Mouse (Mus musculus) frontal cortex, adult (tissue): ENCODE data around the gene Iba57.
"Not testable (repeated sequence)": the region's sequence is repeated elsewhere in the genome, so short reads cannot be mapped to it uniquely, and the experiment has no call there.

Experiments
- ATAC-seq: cut with Nextera tagmentation; 2 replicates; pipeline ENCODE4 v1.9.2; 2017; ENCODE audit warnings: mild to moderate bottlenecking, moderate library complexity, mixed read lengths; ENCODE audit not compliant: low TSS enrichment

Gene Iba57

DNA sequence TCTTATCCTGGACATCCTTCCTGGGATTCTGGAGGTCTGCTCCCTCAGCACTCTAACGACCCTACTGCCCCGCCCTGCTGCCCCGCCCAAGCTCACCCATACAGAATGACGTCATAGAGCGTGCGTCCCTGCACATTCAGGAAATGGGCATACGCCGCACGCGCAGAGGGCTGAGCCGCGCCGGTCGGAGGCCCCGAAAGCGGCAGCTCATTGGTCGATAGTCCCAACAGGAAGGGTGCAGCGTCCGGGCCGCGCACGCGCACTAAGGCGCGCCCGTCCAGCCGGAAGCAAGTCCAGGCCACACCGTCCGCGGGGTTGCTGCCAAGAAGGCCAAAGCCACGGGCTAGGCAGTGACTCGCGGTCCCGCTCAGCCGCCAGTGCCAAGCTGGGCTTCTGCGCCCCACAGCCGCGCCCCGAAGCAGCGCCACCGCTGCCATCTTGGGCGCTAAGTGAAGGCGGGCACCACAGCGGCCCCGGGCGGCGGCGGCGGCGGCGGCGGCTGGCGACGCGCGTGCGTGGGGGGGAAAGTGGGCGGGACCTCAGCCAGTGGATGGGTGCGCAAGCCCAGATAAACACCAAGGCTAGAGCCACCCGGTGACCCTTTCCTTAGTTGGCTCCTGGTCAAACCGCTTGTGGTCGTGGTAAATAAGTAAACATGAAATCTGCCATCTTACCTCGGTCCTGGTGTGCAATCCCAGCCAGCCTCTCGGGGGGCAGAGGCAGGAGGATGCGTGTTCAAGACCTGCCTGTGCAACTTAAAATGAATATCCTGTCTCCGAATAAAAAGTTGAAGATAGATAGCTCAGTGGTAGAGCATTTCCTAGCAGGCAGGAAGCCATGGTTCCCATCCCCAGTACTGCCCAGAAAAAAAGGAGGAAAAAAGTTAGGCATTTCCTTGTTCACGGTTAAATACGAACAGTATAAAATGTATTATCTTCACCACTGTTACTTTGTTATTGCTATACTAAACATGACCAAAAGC lies at the start of gene Iba57:
Gene Iba57, minus strand, starts transcription at position 485 of the 982 bp plus-strand sequence.
- ATAC-seq = peak; percentile 97

DNA sequence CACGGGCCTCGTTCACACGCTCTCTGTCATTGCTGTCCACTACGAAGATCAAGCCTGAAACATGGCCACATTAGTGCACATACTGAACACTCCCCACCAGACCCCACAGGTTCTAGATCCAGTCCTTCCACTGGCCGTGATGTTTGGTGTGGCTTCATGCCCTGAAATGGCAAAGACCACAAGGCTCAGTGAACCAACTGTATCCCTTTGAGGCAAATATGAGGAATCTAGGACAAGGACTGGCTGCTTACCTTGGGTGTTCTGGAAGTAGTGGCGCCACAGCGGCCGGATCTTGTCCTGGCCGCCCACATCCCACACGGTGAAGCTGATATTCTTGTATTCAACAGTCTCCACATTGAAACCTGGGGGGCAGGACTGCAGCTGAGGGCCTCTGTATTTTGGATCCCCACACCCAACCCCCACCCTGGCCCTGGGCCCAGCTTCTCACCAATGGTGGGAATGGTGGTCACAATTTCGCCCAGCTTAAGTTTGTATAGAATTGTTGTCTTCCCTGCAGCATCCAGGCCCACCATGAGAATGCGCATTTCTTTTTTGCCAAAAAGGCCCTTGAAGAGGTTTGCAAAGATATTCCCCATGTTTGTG lies 49.5 kb upstream of the Iba57 start:
- ATAC-seq = no peak

DNA sequence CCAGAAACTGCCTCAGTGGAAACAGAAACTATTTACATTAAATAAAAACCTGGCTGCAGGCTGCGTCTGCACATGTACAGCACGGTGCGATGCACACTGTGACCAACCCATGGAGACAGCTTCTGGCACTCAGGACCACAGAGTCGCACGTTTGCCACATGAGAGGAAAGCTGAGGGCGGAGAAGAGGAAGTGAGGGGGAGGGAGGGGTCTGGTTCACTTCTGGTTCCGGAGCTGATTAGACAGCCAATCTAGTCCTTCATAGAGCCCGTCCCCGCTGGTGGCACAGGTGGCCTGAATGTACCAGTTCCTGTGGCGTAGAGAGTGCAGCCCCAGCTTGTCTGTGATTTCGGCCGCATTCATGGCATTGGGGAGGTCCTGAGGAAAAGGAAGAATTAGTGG lies 48.8 kb upstream of the Iba57 start:
- ATAC-seq = not testable (repeated sequence)

DNA sequence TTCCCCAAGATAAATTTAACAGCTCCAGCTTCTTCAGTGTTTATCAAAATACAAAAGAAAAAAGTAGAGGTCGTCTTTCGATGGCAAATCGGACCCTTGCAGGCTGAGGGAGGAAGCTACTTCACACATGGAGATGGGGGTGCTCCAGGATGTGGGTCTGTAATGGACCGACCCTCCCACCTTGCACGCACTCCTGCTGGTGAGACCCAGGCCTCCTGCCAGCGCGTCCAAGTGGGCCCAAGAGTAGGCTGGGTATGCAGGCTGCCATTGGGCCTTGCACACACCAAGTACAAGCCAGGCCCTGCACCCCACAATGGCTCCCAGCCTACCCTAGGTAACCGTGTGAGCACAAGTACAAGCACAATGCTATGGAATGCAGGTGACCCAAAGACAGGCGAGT lies 48.0 kb upstream of the Iba57 start:
- not testable (repeated sequence) for ATAC-seq

DNA sequence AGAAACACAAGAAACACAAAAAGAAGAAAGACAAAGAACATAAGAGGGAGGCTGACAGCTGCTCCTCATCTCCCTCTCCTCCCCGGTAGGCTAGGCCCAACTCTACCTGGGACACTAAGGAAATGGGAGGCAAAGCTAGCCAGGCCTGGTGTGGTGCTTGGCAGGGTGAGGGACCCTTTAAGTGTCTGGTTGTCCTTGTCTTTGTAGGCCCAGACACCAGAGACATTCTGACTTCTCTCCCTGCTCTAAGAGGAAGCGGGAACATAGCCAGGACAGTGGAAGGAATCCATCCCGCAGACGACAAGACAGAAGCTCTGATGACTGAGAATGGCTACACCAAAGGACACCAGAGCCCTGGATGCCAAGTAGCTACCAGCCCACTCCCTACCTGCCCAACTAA lies 46.5 kb upstream of the Iba57 start:
- ATAC-seq = no peak

DNA sequence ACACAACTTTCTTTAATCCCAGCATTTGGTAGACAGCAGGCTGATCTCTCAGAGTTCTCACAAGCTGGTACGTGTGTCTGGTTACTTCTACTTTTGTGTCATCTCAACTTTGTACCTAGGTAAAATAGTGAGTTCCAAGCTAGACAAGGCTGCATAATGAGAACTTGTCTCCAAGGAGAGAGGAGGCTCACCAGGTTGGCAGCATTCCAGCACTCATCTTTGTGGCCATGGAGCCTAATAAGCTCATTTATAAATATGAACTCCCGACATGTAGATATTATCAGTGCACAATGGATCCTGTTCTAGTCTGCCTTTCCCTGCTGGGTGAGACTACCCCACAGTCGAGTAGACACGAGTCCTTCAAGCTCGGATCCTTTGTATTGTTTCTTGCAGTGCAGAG lies 46.0 kb upstream of the Iba57 start:
- no peak for ATAC-seq

DNA sequence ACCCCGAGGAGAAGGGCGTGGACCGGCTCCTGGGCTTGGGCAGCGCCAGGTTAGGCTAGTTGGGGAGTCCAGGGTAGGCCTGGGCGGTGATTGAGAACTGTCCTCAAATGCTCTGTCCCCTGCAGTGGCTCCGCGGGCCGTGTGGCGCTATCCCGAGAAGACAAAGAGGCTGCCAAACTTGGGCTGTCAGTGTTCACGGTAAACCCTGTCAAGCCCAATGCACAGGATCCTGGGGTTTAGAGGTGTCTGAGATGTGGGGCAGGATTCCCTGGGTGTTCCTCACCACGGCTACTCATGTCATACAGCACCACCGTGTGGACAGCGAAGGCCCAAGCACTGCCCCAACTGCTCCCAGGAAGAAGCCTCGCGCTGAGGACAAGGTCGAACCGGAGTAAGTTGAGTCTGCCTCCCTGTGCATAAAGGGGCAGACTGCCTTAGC lies 45.5 kb upstream of the Iba57 start:
- ATAC-seq = peak; percentile 50

DNA sequence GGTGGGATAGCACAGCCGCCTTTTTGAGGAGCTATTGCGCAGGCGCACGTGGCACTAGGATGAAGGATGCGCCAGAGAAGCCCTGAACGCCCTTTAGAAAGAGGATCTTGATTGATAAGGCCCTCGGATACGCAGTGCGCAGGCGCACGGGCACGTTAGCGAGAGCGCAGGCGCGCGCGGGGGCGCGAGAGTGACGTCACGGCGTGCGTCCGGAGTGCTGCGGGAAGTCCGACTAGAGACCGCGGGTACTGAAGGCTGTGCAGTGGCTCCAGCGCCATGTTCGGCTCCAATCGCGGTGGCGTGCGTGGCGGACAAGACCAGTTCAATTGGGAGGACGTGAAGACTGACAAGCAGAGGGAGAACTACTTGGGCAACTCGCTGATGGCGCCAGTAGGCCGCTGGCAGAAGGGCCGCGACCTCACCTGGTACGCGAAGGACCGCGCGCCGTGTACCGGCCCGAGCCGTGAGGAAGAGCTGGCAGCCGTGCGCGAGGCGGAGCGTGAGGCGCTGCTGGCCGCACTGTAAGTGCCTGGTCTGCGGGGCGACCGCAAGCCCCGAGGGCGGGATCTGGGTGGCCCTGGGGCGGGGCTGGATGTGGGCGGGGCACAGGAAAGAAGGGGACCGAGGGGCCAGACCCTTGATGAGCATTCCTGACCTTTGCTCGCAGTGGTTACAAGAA lies 44.8 kb upstream of the Iba57 start, which contains the start of gene 2310033P09Rik:
Gene 2310033P09Rik, plus strand, starts transcription at position 169 of the 679 bp plus-strand sequence.
- peak; percentile 79 for ATAC-seq

DNA sequence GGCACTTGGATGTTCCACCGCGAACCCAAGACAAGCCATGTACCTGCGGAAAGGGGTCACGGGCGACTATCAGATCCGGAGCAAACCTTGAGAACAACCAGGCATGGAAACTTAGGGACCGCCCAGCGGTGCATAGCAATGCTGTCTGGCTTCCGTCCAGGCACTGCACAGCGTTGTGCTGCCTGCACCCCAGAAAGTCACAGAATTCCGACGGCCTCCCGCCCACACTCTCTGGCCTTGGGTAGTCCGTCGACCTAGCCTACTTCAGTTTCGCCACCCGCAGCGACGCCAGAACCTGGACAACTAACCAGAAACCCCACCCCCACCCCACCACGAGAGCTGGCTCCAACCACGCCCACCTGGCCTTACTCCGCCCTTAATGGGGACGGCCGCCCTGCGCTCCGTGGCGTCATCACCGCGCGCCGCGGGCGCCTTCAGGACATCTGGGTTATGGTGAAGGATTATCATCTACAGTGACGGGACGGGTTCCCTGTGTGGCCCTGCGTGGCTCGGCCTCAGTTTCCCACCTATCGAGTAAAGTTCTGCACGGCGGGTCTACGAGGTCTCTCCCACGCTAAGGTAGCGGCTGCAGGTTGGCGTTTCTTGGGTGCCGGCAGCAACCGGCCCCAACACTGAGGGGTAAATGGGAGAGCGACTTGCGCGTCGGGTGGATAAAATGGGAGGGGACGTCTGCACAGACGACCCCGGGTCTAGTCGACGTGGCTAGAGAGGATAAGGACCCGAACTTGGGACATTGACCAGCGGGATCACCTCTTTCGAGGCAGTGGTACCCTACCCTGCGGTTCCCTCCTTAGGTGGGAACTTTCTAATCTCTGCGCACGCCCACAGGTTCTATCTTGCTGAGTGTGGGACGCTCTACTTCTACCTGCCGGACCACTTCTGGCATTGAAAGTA lies 38.8 kb upstream of the Iba57 start, which contains the start of gene Mrpl55:
Gene Mrpl55, plus strand, starts transcription at position 406 of the 915 bp plus-strand sequence.
- ATAC-seq = peak; percentile 83

DNA sequence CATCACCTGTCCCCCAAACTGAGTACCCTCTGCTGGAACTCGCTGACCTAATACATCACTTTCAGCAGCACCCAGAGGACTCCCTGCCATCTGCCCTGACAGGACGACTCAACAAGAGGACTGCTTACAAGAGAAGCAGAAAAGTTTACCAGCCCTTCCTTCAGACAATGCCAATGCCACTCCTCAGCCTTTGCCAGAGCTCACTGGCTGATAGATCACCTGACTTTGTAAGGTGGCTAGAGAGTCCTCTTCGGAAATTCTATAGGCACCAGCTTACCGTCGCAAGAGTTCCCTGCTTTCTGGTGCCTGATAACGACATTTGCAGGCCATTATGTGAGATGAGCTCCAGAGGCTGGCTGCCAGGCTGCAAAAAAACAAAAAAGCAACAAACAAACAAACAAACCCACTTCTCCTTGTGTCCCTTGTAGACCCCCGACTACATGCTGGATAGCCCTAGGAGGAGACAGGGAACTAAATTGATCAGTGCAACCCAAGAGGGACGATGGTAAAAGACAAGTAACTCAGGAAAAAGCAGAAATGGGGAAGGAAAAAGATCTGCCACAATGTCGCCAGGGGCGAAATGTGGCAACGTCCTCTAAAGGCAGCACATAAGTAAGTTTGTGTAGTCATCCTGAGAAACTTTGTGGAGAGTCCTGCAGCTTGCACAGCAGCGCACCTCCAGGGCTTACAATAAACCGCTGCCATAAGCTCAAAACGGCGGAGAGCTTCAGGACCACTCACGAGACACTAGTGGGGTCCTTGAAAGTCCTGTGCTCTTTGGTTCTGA lies 37.9 kb upstream of the Iba57 start:
- 0 out of 2 replicates have a peak, but pooled peaks have one; percentile 3 for ATAC-seq

DNA sequence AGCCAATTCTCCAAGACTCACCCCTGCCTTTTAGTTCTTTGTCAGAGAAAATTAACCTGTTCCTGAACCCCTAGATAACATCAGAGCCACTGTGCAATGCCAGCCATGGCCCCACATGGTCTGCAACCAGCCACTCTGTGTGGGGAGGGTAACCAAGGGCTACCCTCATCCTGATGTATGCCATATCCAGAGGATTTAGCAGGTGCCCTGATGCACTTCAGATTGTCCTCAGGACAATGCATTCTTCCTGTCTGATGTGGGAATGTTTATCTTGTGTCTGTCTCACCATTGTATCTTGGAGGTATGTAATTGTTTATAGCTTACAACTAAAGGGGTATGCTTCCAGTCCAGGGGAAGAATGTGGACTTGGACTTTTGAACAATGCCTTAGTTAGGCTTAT lies 32.7 kb upstream of the Iba57 start:
- no peak for ATAC-seq

DNA sequence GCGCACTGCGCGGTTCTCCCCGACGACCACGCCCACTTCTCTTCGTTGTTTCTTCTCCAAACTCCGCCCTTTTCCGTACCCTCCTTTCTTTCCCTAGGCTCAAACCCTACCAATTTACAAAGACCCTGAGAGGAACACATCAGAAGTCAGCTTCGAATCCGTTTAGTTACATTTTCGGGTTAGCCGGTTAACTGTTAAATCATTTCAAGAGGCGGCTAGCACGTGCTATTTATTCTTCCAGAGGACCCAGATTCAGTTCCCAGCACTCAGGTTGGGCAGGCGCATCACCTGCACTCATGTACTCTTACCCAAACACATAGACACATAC lies 28.5 kb upstream of the Iba57 start, which contains the start of gene Guk1:
Gene Guk1, minus strand, starts transcription at position 154 of the 328 bp plus-strand sequence.
- ATAC-seq = no peak

DNA sequence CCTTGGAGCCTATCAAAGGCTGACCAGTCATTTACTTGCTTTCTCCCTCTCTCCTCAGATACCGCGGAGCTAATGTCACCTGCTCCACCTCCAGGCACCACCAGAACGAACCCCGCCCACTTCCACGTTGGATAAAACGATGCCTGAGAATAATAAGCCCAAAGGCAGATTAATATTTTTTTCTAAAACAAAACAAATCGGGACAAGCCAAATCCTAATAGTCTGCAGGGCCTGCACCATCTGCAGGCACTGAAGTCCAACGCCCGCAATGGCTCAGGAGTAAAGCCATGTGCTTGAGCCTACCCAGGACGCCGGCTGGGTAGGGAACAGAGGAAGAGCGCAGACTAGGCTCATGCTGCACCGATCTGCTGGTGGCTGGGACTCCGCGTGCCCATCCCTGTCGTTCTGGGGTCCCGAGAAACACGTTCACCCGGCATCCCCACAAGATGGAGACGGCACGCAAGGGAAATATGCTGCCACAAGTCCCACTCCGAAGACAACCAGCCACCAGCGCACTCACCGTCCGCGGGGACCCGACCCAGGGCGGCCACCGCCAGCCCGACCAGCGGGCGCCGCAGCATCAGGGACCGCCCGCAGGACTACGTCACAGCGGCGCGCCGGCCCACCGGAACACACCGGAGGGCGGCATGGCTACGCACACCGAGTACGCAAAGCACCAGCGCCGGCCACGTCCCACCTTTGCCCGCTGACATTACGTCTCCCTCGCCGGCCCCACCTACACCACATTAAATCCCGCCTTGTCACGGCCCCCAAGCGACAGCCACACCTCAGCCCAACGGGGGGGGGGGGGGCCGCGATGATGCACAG lies 27.9 kb upstream of the Iba57 start:
- peak; percentile 97 for ATAC-seq

DNA sequence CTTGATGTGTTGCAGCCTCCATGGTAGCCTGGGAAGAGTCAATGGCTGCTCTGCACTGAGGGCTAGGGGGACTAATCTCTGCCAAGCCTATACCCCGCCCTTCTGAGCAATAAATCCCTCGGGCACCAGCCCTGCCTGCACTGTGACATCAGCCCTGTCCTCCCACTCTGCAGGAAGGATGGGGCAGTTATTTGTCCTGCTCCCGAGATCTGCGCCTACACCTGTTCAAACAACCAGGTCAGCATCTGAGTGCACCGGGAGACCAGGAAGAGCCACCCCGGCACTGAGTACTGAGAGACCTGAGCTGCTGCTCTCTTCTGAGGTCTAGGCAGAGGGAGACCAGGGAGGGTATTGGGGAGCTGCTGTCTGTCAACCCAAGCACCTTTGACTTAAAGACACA lies 24.2 kb upstream of the Iba57 start:
- no peak for ATAC-seq

DNA sequence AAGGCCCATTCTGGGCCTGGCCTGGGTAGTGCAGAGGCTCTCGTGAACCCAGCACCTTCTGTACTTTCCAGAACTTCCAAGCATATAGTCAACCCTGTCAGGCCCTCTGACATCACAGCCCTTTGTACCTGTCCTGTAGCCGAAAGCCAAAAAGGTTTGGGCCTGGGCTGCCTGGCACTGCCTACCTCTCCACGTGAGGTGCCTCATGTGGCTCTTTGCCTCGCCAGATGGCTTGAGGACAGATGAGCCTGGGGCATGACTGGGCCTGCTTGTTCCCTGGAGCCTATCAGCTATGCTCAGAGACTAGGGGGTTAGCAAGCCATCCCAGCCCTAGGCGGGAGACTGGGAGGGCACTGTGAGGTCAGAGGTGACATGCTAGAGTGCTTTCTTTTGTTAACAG lies 22.0 kb upstream of the Iba57 start:
- no peak for ATAC-seq

DNA sequence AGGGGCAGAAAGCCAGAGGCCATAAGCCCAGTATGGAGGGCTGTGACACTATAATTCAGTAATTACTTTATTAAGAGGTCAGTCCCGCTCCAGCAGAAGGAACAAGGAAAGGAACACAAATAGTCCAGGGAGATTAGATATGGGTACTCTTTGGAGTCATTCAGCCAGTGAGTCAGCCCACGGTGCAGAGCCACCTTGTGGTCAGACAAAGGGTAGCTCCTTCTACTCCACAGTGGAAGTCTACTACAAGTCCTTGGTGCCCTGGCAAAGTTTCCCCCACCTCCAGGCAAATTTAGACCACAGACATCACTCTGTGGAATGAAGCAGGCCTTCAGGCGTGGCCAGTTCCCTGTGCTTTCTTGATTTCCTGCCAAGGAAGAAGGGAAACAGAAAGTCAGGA lies 20.3 kb upstream of the Iba57 start:
- peak; percentile 77 for ATAC-seq

DNA sequence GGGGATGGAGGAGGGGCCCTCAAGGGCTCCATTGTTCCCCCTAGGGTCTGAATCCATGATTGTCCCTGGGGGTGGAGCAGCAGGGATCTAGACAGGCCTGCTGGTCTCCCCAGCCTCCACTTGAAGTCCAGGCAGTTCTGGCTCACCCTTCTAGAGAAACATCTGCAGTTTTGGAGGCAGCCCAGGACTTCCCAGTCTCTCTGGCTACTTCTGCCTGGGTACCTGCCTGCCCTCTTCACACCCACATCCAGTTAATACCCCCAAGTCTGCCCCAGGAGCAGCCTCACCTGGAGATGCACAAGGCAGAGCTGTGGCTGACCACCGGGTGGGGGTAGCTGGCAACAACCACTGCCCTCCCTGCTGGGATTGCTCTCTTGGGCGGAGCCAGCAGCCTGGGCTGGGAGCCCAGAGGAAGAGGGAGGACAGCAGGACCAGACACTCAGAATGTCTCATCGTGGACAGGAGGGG lies 19.4 kb upstream of the Iba57 start, which contains the start of gene Gjc2:
Gene Gjc2, minus strand, starts transcription at position 350 of the 468 bp plus-strand sequence.
- peak; percentile 50 for ATAC-seq

DNA sequence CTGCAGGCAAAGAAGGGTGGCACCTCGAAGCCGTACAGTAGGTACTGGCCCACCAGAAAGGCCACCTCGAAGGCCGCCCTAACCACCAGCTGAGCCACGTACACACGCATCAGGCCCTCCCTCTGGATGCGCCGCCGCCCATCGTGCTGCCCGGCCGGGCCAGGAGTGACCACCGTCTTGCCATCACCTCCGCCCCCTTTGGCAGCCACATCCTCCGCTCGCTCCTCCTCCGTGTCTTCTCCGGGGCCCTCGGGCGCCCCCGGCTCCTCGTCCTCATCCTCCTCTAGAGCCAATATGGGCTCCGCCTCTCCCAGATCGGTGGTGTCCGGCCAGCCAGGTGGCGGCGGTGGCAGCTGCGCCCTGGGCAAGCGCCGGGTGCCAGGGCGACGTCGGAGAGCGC lies 13.4 kb upstream of the Iba57 start:
- no peak for ATAC-seq

DNA sequence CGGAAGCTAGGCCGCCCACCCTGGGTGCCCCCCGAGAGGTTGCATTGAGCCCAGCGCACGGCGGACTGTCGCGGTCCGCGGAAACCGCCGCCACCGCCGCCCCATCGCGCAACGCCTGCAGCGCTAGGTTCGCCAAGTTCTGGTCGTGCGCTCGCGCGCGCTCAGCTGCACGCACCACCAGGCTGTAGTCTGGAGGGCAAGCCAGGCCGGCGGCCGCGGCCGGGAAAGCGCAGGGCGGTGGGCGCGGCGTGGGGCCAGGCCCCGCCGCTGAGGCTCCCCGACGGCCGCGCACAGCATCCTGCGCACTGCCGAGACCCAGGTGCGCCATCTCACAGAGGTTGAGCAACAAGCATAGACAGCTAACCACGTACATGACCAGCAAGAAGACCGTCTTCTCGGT lies 12.9 kb upstream of the Iba57 start:
- ATAC-seq = no peak
